Mouse (Mus musculus) c-Kit-positive CD71-negative TER-119-negative erythroid progenitor cells, embryonic 14.5 days (primary cell): ENCODE measurements around the gene Teddm2.

Experiments used
- DNase-seq: peaks from one replicate; pipeline ENCODE4 v3.0.0-alpha.2; 2013; ENCODE audit warnings: low read depth

Gene Teddm2

GRCm38 (mm10) chr1:153899731-153900380 is at the start of gene Teddm2, which contains the start of gene Glul:
TSS of gene Teddm2 (minus strand) at chr1:153900228.
TSS of gene Glul (plus strand) at chr1:153899944.
- DNase-seq = peak; percentile 86

- DNase-seq = no peak
Observed at GRCm38 (mm10) chr1:153947837-153948236, 47.8 kb upstream of the Teddm2 start.

- DNase-seq = no peak
Observed at GRCm38 (mm10) chr1:153946971-153947370, 46.9 kb upstream of the Teddm2 start.

GRCm38 (mm10) chr1:153945181-153945580 is 45.2 kb upstream of the Teddm2 start:
- no peak for DNase-seq

GRCm38 (mm10) chr1:153940986-153941385 is 41.0 kb upstream of the Teddm2 start:
- no peak for DNase-seq

GRCm38 (mm10) chr1:153937025-153937424 is 37.0 kb upstream of the Teddm2 start:
- DNase-seq = no peak

GRCm38 (mm10) chr1:153935844-153936380 is 35.9 kb upstream of the Teddm2 start:
- no peak for DNase-seq

- DNase-seq = no peak
Observed at GRCm38 (mm10) chr1:153933772-153934171, 33.7 kb upstream of the Teddm2 start.

- no peak for DNase-seq
Observed at GRCm38 (mm10) chr1:153930431-153930830, 30.4 kb upstream of the Teddm2 start.

GRCm38 (mm10) chr1:153924395-153925385 is 24.7 kb upstream of the Teddm2 start:
- DNase-seq = no peak

GRCm38 (mm10) chr1:153922571-153923021 is 22.6 kb upstream of the Teddm2 start:
- DNase-seq = no peak

- no peak for DNase-seq
Observed at GRCm38 (mm10) chr1:153921642-153922041, 21.6 kb upstream of the Teddm2 start.

- DNase-seq = no peak
Observed at GRCm38 (mm10) chr1:153918521-153919206, 18.6 kb upstream of the Teddm2 start.

- DNase-seq = no peak
Observed at GRCm38 (mm10) chr1:153913869-153914268, 13.8 kb upstream of the Teddm2 start.

GRCm38 (mm10) chr1:153911276-153911795 is 11.3 kb upstream of the Teddm2 start:
- no peak for DNase-seq

GRCm38 (mm10) chr1:153910423-153910822 is 10.4 kb upstream of the Teddm2 start:
- DNase-seq = no peak

- no peak for DNase-seq
Observed at GRCm38 (mm10) chr1:153909963-153910291, 9.9 kb upstream of the Teddm2 start.

- DNase-seq = no peak
Observed at GRCm38 (mm10) chr1:153909213-153909962, 9.4 kb upstream of the Teddm2 start.

GRCm38 (mm10) chr1:153908741-153909140 is 8.7 kb upstream of the Teddm2 start:
- DNase-seq = no peak

GRCm38 (mm10) chr1:153908208-153908607 is 8.2 kb upstream of the Teddm2 start:
- no peak for DNase-seq

GRCm38 (mm10) chr1:153905884-153906283 is 5.9 kb upstream of the Teddm2 start:
- DNase-seq = no peak
